Mouse (Mus musculus) heart, postnatal 25 days (tissue): ENCODE measurements around the gene Tmem40. TPM values are rescaled to one million over a fixed set of nuclear protein-coding genes. Genes with fewer than 3 reads are reported as not detected.

Experiments used
- DNase-seq: peaks from one replicate; pipeline ENCODE4 v3.0.0; 2022; ENCODE audit warnings: low spot score
- intact Hi-C: fragments of 180-260 bp; cut with DNase I; formaldehyde crosslinking; loops from one replicate; pipeline ENCODE4 v1.15.1; 2025
- total RNA-seq, 2 experiments: library from RNA; stranded (reverse); gene quantifications; 2 replicates each; pipeline ENCODE4 v1.2.3; 2021

The Tmem40 gene
- total RNA-seq: 1 to 10 TPM in 1 of 2 experiments, not detected in 1; 1.0 TPM

GRCm38 (mm10) chr6:115761995-115762756 is at the start of gene Tmem40:
Gene Tmem40 (minus strand): TSS chr6:115762410.
- intact Hi-C loops: no loop called here
- no peak for DNase-seq

DNA sequence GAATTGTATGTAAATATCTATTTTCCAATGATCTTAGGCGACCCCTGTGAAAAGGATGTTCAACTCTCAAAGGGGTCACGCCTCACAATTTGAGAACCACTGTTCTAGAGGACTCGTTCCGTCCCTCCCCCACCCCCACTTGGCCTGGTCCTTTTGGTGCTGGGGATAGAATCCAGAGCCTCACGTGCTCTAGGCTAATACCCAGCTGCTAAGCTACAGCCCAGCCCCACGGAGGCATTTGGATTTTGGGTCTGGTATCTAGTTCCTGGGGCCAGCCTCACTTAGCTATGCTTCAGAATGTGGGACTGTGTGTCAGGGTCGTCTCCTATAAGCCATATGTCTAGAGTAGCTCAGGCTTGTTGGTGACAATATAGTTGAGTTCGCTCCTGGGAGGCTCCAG is 49.4 kb upstream of the Tmem40 start:
- intact Hi-C loops: no loop called here

GRCm38 (mm10) chr6:115808488-115809231 is 46.5 kb upstream of the Tmem40 start, which contains the start of gene Rpl32:
Gene Rpl32 (minus strand): TSS chr6:115808747.
- peak; percentile 75 for DNase-seq
- intact Hi-C loops: no loop called here

More for the DNA sequence above, 49.4 kb upstream of the Tmem40 start:
- DNase-seq: no peak

DNA sequence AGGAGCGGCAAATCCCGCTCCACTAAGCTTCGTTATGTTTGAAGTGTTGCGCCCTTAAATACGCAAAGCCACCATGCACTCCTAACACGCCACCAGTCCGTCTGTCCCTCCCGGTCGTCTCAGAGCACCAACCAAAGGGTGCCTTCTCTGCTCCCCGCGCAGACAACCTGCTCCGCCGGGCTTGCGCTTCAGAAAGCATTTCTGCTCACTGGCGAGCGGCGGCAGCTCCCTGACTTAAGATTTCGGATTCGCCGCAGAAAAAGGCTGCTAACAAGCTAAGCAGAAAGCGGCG is 45.9 kb upstream of the Tmem40 start:
- no peak for DNase-seq
- intact Hi-C loops: no loop called here

GRCm38 (mm10) chr6:115807464-115808195 is 45.4 kb upstream of the Tmem40 start:
- DNase-seq: no peak
- intact Hi-C loops: no loop called here

GRCm38 (mm10) chr6:115804432-115805192 is 42.4 kb upstream of the Tmem40 start:
- DNase-seq: no peak
- intact Hi-C loops: loop anchor here (5.0 kb wide), 1 partner anchor 197 kb away; no protein-coding TSS in a partner anchor

- DNase-seq: no peak
- intact Hi-C loops: loop anchor here (2.0 to 5.0 kb wide), 2 partner anchors 75 to 196 kb away; no protein-coding TSS in a partner anchor
Observed at GRCm38 (mm10) chr6:115803541-115804382, 41.6 kb upstream of the Tmem40 start.

GRCm38 (mm10) chr6:115801811-115802210 is 39.6 kb upstream of the Tmem40 start:
- no peak for DNase-seq
- intact Hi-C loops: loop anchor here (2.0 to 5.0 kb wide), 2 partner anchors 73 to 195 kb away; no protein-coding TSS in a partner anchor

- intact Hi-C loops: no loop called here
- no peak for DNase-seq
Observed at GRCm38 (mm10) chr6:115792691-115793215, 30.5 kb upstream of the Tmem40 start.

- no peak for DNase-seq
- intact Hi-C loops: no loop called here
Observed at GRCm38 (mm10) chr6:115791842-115792686, 29.9 kb upstream of the Tmem40 start.

DNA sequence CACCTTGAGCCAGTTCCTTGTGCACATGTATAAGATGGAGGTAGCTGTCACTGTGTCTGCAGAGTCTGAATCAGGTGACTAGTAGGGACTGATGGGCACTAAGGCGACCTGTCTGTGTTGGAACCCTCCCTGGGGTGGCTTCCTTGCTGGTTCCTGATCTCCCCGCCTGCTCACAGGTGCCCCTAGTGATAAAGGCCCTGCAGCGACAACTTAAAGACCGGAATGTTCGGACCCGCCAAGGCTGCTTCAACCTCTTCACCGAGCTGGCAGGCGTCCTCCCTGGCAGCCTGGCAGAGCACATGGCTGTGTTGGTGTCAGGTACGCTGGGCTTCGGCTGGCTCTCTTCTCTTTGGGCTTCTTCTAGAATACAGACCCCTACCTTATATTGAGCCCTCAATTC is 28.8 kb upstream of the Tmem40 start:
- DNase-seq: no peak

GRCm38 (mm10) chr6:115782781-115783180 is 20.6 kb upstream of the Tmem40 start:
- DNase-seq: no peak
- intact Hi-C loops: no loop called here

More for the DNA sequence above, 28.8 kb upstream of the Tmem40 start:
- intact Hi-C loops: no loop called here

DNA sequence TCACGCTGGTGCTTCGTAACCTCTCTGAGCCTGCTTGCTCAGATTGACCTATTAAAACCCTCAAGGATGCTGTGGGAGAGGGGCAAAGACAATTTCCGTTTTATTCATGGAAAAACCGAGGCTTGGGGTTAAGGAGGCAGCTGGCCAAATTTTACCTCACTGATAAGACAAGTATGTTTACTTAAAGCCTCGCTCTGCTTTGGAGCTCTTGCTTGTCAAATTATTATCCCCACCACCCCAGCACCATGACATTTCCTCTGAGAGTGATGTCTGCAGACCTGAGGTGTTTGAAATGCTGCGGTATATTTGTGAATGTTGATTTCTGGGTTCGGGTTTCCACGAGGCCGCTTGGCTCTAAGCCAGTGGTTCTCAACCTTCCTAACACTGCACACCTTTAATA is 14.2 kb upstream of the Tmem40 start:
- intact Hi-C loops: no loop called here
- no peak for DNase-seq

- no peak for DNase-seq
- intact Hi-C loops: no loop called here
Observed at GRCm38 (mm10) chr6:115775838-115776237, 13.6 kb upstream of the Tmem40 start.

DNA sequence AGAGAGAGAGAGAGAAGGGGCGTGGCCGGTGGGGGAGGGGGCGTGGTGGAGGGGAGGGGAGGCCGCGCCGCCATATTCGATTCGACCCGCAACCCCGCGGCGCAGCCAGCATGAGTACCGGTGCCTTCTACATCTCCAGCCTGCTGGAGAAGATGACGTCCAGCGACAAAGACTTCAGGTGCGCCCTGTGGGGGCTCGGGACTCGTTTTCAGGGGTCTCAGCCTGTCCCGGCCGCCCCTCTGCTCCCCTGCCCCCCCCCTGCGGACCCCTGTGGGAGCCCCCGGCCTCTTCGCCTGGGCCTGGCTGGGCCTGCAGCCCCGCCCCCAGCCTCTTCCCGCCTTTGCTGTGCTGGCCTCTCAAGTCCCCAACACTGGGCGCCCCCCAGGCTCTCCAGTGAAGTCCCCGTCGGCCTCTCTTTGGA is 12.3 kb upstream of the Tmem40 start, which contains the start of gene Cand2:
Gene Cand2 (plus strand): TSS at position 38 of the 421 bp plus-strand sequence.
- intact Hi-C loops: no loop called here
- DNase-seq: no peak

DNA sequence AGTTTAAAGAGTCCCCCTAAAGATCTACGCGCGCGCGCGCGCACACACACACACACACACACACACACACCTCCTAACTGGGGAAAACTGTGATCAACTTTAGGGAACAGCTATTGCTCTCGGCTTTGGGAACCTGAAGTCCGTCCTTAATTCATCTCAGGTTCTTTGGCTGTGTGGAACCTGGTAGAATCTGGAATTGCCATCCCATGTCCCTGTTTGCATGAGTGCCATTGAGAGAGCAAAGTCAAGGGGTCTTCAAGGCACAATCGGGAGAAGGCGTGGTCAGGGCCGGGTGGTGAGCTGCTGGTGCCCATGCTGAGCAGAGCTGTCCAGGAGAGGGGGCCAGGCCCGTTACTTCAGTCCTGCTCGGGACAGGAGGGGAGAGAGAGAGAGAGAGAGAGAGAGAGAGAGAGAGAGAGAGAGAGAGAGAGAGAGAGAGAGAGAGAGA is 11.8 kb upstream of the Tmem40 start:
- DNase-seq: no peak
- intact Hi-C loops: no loop called here

DNA sequence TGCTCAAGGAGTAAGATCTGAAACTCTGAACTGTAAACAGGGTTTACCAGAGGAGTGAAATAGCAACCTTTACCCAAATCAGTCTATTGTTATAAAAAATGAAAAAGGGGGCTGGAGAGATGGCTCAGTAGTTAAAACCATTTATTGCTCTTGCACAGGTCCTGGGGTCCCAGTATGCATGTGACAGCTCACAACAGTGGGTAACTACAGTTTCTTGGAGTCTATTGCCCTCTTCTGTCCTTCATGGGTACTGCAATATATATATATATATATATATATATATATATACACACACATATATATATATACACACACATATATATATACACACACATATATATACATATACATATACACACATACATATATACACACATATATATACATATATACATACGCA is 10.4 kb upstream of the Tmem40 start:
- no peak for DNase-seq

GRCm38 (mm10) chr6:115772201-115772600 is 10.0 kb upstream of the Tmem40 start:
- intact Hi-C loops: no loop called here
- DNase-seq: no peak

More for the DNA sequence above, 10.4 kb upstream of the Tmem40 start:
- intact Hi-C loops: no loop called here
